Mouse (Mus musculus) subcutaneous adipose tissue, adult 2 months (tissue): ENCODE measurements around the gene Pou2f2. TPM values are rescaled to one million over a fixed set of nuclear protein-coding genes. Genes with fewer than 3 reads are reported as not detected.

Source experiments
- polyA plus RNA-seq: library from polyadenylated mRNA; depleted of rRNA; stranded (reverse); fragments of >200 nt; gene quantifications from 2 replicates; pipeline ENCODE4 v1.2.3, GENCODE M21; 2012; ENCODE audit warnings: low replicate concordance; rRNA removed

Pou2f2 gene
- polyA plus RNA-seq = 1.4 and 3.7 TPM in 2 replicates

GRCm38 (mm10) chr7:25179606-25180161 is at the start of gene Pou2f2:
Gene Pou2f2, minus strand, starts transcription at chr7:25179726.

GRCm38 (mm10) chr7:25221102-25221883 is 41.8 kb upstream of the Pou2f2 start, which contains the start of gene Zfp526:
Gene Zfp526, plus strand, starts transcription at chr7:25221425.

GRCm38 (mm10) chr7:25220457-25221101 is 41.1 kb upstream of the Pou2f2 start, which contains the start of gene Dedd2:
Gene Dedd2, minus strand, starts transcription at chr7:25220615.

GRCm38 (mm10) chr7:25071979-25072715 is 107.4 kb downstream of the Pou2f2 start, which contains the start of the genes Grik5 and Zfp574:
Gene Grik5, minus strand, starts transcription at chr7:25072346.
Gene Zfp574, plus strand, starts transcription at chr7:25072567.

Other genes with a start within 250 kb of the Pou2f2 start
- gene Gm4881, start 235.2 kb downstream of the Pou2f2 start, polyA plus RNA-seq = not detected in 2 replicates
- gene Rabac1, start 207.0 kb downstream of the Pou2f2 start, polyA plus RNA-seq = 496 and 596 TPM in 2 replicates
- gene Atp1a3, start 173.8 kb downstream of the Pou2f2 start, polyA plus RNA-seq = 14.8 and 16.0 TPM in 2 replicates
- gene Grik5, start 107.4 kb downstream of the Pou2f2 start, polyA plus RNA-seq = 14.7 and 51.0 TPM in 2 replicates
- gene Zfp574, start 107.2 kb downstream of the Pou2f2 start, polyA plus RNA-seq = 15.4 and 37.3 TPM in 2 replicates
- 18.8 and 21.7 TPM in 2 replicates for gene Dedd2, start 40.9 kb upstream of the Pou2f2 start, polyA plus RNA-seq
- gene Zfp526, start 41.7 kb upstream of the Pou2f2 start, polyA plus RNA-seq = 8.3 and 13.8 TPM in 2 replicates
- gene Gsk3a, start 58.1 kb upstream of the Pou2f2 start, polyA plus RNA-seq = 97.7 and 141 TPM in 2 replicates
- 14.5 and 48.6 TPM in 2 replicates for gene Erf, start 71.0 kb upstream of the Pou2f2 start, polyA plus RNA-seq
- gene Cic, start 88.0 kb upstream of the Pou2f2 start, polyA plus RNA-seq = 48.8 and 107 TPM in 2 replicates
- gene Pafah1b3, start 118.3 kb upstream of the Pou2f2 start, polyA plus RNA-seq = 8.8 and 65.1 TPM in 2 replicates
- gene Prr19, start 121.7 kb upstream of the Pou2f2 start, polyA plus RNA-seq = 0.13 TPM in 1 of 2 replicates, not detected in the other
- gene Tmem145, start 126.4 kb upstream of the Pou2f2 start, polyA plus RNA-seq = 0.10 TPM in 1 of 2 replicates, not detected in the other
- gene Megf8, start 137.4 kb upstream of the Pou2f2 start, polyA plus RNA-seq = 43.2 and 55.7 TPM in 2 replicates
- not detected in 2 replicates for gene Cnfn, start 190.0 kb upstream of the Pou2f2 start, polyA plus RNA-seq
- 510 and 1,790 TPM in 2 replicates for gene Lipe, start 219.0 kb upstream of the Pou2f2 start, polyA plus RNA-seq
- 0.17 and 33.5 TPM in 2 replicates for gene Cxcl17, start 233.2 kb upstream of the Pou2f2 start, polyA plus RNA-seq